Mouse (Mus musculus): ENCODE results near the gene Mthfsl.
"Not testable (repeated sequence)": the region's sequence is repeated elsewhere in the genome, so short reads cannot be mapped to it uniquely, and the experiment has no call there.

The Mthfsl gene

GRCm38 (mm10) chr9:88698746-88699145 lies 21.4 kb downstream of the Mthfsl start:
- in situ Hi-C loops (cut with MboI, MseI), result loop anchor here (5.0 kb wide), 1 partner anchor 534 kb away; no protein-coding TSS in a partner anchor

DNA sequence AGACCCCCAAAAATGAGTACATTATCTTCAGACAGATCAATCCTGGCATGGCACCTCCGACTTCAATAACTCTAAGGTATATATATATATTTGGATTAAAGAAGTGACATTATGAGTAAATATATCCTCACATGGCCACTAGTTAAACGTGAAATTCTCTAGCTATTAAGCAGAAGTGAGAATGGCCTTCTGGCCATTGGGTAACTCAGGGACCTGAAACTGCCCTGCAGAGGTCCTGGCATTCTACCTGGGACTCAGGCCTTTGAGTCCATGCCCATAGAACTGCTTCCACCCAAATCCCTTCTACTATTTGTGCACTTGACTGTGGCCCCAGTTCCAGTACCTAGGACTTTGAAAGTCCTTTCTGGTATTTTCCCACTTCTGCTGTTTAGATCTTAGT lies 28.8 kb downstream of the Mthfsl start:
- in situ Hi-C loops (cut with MboI, MseI), result not testable (repeated sequence)

DNA sequence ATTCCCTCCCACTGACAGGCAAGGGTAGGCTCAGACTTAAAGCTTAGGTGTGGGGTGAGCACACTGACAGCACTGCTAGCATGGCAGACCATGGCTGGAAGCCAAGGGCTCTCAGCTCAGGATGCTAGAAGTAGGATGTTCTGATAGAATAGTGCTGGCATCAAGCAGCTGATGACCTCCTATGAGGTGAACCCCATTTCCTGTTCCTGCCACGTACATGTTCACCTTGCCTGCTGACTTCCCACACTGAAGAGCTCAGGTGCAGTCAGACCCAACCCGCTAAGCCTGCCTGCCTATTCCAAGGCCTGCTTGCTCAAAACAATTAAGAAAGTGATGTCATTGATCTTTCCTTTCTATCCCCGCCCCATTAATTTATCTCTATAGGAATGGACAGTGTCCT lies 30.6 kb downstream of the Mthfsl start:
- in situ Hi-C loops (cut with MboI, MseI), result loop anchor here (5.0 kb wide), 1 partner anchor 293 kb away; no protein-coding TSS in a partner anchor

- in situ Hi-C loops (cut with MboI, MseI), result loop anchor here (5.0 kb wide), 1 partner anchor 296 kb away; no protein-coding TSS in a partner anchor
Observed at GRCm38 (mm10) chr9:88686719-88687118, 33.4 kb downstream of the Mthfsl start.

- in situ Hi-C loops (cut with MboI, MseI), result not testable (repeated sequence)
Observed at GRCm38 (mm10) chr9:88658341-88658740, 61.8 kb downstream of the Mthfsl start.

- in situ Hi-C loops (cut with MboI, MseI), result not testable (repeated sequence)
Observed at GRCm38 (mm10) chr9:88650742-88651141, 69.4 kb downstream of the Mthfsl start.

All from T-helper 1 cell (primary cell).